Mouse (Mus musculus): ENCODE data around the gene Vti1a. TPM values are rescaled to one million over a fixed set of nuclear protein-coding genes. Genes with fewer than 3 reads are reported as not detected.

The Vti1a gene
- total RNA-seq, 2 experiments from 2014 or later: 27.6 to 33.0 TPM

GRCm38 (mm10) chr19:55315452-55316108, 515 bp upstream of the Vti1a start, which contains the start of gene Zdhhc6:
Gene Zdhhc6 (minus strand): TSS chr19:55316032.
- DNase-seq: peak; percentile 90

- no peak for DNase-seq
These were observed 806 bp downstream of the Vti1a start for GRCm38 (mm10) chr19:55316901-55317300.

- no peak for DNase-seq
These were observed 2.9 kb downstream of the Vti1a start for GRCm38 (mm10) chr19:55319036-55319435.

GRCm38 (mm10) chr19:55319521-55319920, 3.4 kb downstream of the Vti1a start:
- peak; percentile 56 for DNase-seq

GRCm38 (mm10) chr19:55322604-55323003, 6.5 kb downstream of the Vti1a start:
- DNase-seq: no peak

- DNase-seq: no peak
These were observed 11.4 kb downstream of the Vti1a start for GRCm38 (mm10) chr19:55327510-55327909.

GRCm38 (mm10) chr19:55331776-55332175, 15.7 kb downstream of the Vti1a start:
- DNase-seq: no peak

- DNase-seq: peak; percentile 73
These were observed 16.7 kb downstream of the Vti1a start for GRCm38 (mm10) chr19:55332641-55333268.

GRCm38 (mm10) chr19:55335881-55336280, 19.8 kb downstream of the Vti1a start:
- DNase-seq: no peak

GRCm38 (mm10) chr19:55336441-55336840, 20.3 kb downstream of the Vti1a start:
- no peak for DNase-seq

- no peak for DNase-seq
These were observed 21.0 kb downstream of the Vti1a start for GRCm38 (mm10) chr19:55337066-55337465.

GRCm38 (mm10) chr19:55337664-55338063, 21.6 kb downstream of the Vti1a start:
- no peak for DNase-seq

GRCm38 (mm10) chr19:55340521-55340920, 24.4 kb downstream of the Vti1a start:
- DNase-seq: no peak

- no peak for DNase-seq
These were observed 25.3 kb downstream of the Vti1a start for GRCm38 (mm10) chr19:55341377-55341776.

- no peak for DNase-seq
These were observed 26.3 kb downstream of the Vti1a start for GRCm38 (mm10) chr19:55342423-55342822.

- no peak for DNase-seq
These were observed 27.2 kb downstream of the Vti1a start for GRCm38 (mm10) chr19:55343274-55343673.

- DNase-seq: no peak
These were observed 32.1 kb downstream of the Vti1a start for GRCm38 (mm10) chr19:55348187-55348586.

- no peak for DNase-seq
These were observed 34.7 kb downstream of the Vti1a start for GRCm38 (mm10) chr19:55350673-55351378.

GRCm38 (mm10) chr19:55362606-55363005, 46.5 kb downstream of the Vti1a start:
- no peak for DNase-seq

GRCm38 (mm10) chr19:55369691-55370090, 53.6 kb downstream of the Vti1a start:
- no peak for DNase-seq

- no peak for DNase-seq
These were observed 60.2 kb downstream of the Vti1a start for GRCm38 (mm10) chr19:55376331-55376730.

GRCm38 (mm10) chr19:55377465-55377864, 61.4 kb downstream of the Vti1a start:
- no peak for DNase-seq

GRCm38 (mm10) chr19:55378884-55379283, 62.8 kb downstream of the Vti1a start:
- DNase-seq: no peak

All from adrenal gland, postnatal 10 days (tissue).